Mouse (Mus musculus): ENCODE measurements around the gene Xxylt1. TPM values are rescaled to one million over a fixed set of nuclear protein-coding genes. Genes with fewer than 3 reads are reported as not detected.

Gene Xxylt1
- polyA plus RNA-seq (2015; fragmentation: Nextera tagmentation; extraction: Ambion mirVana): 1.6 TPM in 2 replicates

DNA sequence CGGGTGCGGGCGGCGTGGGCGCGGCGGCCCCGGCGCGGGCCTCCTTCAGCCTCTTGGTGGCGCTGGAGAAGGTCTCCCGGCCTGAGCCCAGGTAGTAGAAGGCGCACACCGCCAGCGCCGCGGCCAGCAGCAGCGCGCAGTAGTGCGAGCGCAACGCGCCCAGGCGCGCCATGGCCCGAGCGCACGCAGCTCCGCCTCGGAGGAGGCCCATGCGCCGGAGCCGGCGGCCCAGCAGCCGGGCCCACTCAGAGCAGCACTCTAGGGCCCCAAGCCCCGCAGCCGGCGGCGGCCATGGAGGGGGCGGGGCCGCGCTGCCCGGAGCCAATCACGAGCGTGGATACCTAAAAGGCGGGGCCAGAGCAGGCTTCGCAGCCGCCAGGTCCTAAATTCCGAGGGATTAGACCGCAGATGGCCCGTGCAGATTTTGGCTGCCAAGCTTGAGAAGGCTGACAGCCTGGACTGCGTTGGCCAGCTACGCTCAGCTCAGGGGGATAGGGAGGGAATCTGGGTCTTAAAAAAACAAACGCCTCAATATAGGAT, at the start of gene Xxylt1:
Xxylt1 (minus strand) TSS at position 308 of the 540 bp plus-strand sequence.
- TF ChIP-seq CTCF (IDR thresholded peaks at IDR 0.05; ENCODE audit: low read depth): peak; percentile 34
- TF ChIP-seq EP300 (IDR thresholded peaks at IDR 0.05; ENCODE audit: low read depth): no peak
- H3K4me1 ChIP-seq (ENCODE audit: insufficient read depth): peaks cover 12% of the 10 kb centered on the region
- H3K4me3 ChIP-seq (ENCODE audit: low read depth, low read length): peak within 1 kb of the TSS; percentile 76
- 0% methylated on average over 47 of the region's 54 CpGs for WGBS (ENCODE audit: insufficient replicate concordance)
- H3K9ac ChIP-seq (replicated peaks): peak within 1 kb of the TSS; percentile 75
- H3K27me3 ChIP-seq (ENCODE audit: insufficient read depth, low read length): no peaks in the 10 kb centered on the region
- peak; percentile 98 for ATAC-seq
- H3K27ac ChIP-seq (ENCODE audit: low read depth): peak within 1 kb of the TSS; percentile 85
- peak within 1 kb of the TSS; percentile 99 for H3K4me2 ChIP-seq (ENCODE audit: low read depth, low read length)
- H3K36me3 ChIP-seq (replicated peaks; ENCODE audit: insufficient read depth, low read length): no peaks in the 10 kb centered on the region
- H3K9me3 ChIP-seq (ENCODE audit: low read length): no peaks in the 10 kb centered on the region
- peak; percentile 92 for DNase-seq

DNA sequence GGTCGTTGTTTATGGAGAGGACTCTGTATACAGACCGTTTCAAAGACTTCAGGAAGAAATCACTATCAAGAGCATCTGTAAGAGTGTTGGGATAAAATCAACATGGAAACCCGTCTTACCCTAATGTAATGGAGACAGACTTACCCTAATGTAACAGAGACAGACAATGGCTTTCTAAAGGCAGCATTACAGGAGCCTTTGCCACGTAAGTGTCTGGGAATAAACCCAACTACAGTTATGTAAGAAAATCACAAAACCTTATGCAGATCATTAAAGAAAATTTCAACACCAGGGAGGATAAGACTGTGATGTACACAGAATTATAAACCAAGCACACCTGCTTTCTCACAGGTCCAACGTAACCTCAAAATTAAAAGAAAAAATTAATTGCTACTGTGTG, 46.9 kb upstream of the Xxylt1 start:
- Histone ChIP-seq H3K4me3 (ENCODE audit: low read depth, low read length) (no peak overlapping the region), H3K9ac (replicated peaks) (no peak overlapping the region), H3K4me1 (ENCODE audit: insufficient read depth) (no peaks in the 10 kb centered on the region; the same call in 1 of the 2 replicates), H3K4me2 (ENCODE audit: low read depth, low read length) (no peak overlapping the region), H3K27ac (ENCODE audit: low read depth) (no peak overlapping the region), H3K36me3 (replicated peaks; ENCODE audit: insufficient read depth, low read length) (peaks cover 47% of the 10 kb centered on the region), H3K9me3 (ENCODE audit: low read length) (no peaks in the 10 kb centered on the region), H3K27me3 (ENCODE audit: insufficient read depth, low read length) (no peaks in the 10 kb centered on the region)
- no peak for ATAC-seq
- no peak for DNase-seq
- 82% methylated on average over 5 of the region's 5 CpGs for WGBS (ENCODE audit: insufficient replicate concordance)
- TF ChIP-seq CTCF (IDR thresholded peaks at IDR 0.05; ENCODE audit: low read depth): no peak
- TF ChIP-seq EP300 (IDR thresholded peaks at IDR 0.05; ENCODE audit: low read depth): no peak

DNA sequence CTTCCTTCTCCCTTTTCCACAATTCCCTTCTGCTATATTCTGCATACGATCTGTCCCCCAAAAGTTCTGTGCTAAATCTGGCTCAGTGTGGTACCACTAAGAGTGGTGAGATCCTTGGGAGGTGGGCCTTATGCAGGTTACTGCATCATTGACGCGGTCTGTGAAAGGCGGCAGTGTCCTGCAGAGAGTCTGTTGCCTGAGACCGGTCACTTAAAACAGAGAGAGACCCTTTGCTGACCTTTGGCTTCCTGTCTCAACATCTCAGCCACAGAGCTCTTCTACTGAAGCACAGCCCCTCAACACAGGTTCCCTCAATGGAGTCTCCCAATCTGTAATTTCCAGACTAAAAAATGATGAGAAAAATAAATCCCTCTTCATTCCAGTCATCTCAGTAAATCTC, 43.8 kb upstream of the Xxylt1 start:
- H3K4me3 ChIP-seq (ENCODE audit: low read depth, low read length): no peak overlapping the region
- peaks cover 49% of the 10 kb centered on the region for H3K36me3 ChIP-seq (replicated peaks; ENCODE audit: insufficient read depth, low read length)
- H3K9ac ChIP-seq (replicated peaks): no peak overlapping the region
- DNase-seq: no peak
- H3K4me1 ChIP-seq (ENCODE audit: insufficient read depth): no peaks in the 10 kb centered on the region
- no peak for ATAC-seq
- no peaks in the 10 kb centered on the region for H3K9me3 ChIP-seq (ENCODE audit: low read length)
- no peak overlapping the region for H3K27ac ChIP-seq (ENCODE audit: low read depth)
- 82% methylated on average over 5 of the region's 5 CpGs for WGBS (ENCODE audit: insufficient replicate concordance)
- no peaks in the 10 kb centered on the region for H3K27me3 ChIP-seq (ENCODE audit: insufficient read depth, low read length)
- no peak for TF ChIP-seq CTCF (IDR thresholded peaks at IDR 0.05; ENCODE audit: low read depth)
- TF ChIP-seq EP300 (IDR thresholded peaks at IDR 0.05; ENCODE audit: low read depth): no peak
- no peak overlapping the region for H3K4me2 ChIP-seq (ENCODE audit: low read depth, low read length)

DNA sequence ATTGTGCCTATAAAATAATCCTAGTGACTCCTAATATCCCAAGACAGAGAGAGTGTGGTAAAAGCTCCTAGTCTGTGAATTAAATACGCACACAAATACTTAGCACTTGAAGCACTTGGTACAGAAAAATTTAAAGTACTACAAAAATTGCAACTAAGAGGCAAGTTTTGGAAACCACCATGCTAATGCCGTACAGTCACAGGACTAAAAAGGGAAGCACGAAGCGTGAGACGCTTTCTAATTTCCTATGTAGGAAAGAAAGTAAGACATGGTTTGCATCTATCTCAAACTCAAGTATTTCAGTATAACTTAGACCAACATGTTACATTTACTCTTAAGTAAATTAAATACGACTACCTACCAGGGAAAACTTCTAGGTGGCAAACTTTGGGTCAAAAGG, 40.4 kb upstream of the Xxylt1 start:
- no peaks in the 10 kb centered on the region for H3K27me3 ChIP-seq (ENCODE audit: insufficient read depth, low read length)
- H3K27ac ChIP-seq (ENCODE audit: low read depth): no peak overlapping the region
- ATAC-seq: no peak
- no peak for DNase-seq
- no peak overlapping the region for H3K9ac ChIP-seq (replicated peaks)
- H3K4me2 ChIP-seq (ENCODE audit: low read depth, low read length): no peak overlapping the region
- peaks cover 51% of the 10 kb centered on the region for H3K36me3 ChIP-seq (replicated peaks; ENCODE audit: insufficient read depth, low read length)
- TF ChIP-seq CTCF (IDR thresholded peaks at IDR 0.05; ENCODE audit: low read depth) (no peak), EP300 (IDR thresholded peaks at IDR 0.05; ENCODE audit: low read depth) (no peak)
- H3K9me3 ChIP-seq (ENCODE audit: low read length): no peaks in the 10 kb centered on the region
- no peak overlapping the region for H3K4me3 ChIP-seq (ENCODE audit: low read depth, low read length)
- H3K4me1 ChIP-seq (ENCODE audit: insufficient read depth): no peaks in the 10 kb centered on the region
- 85% methylated on average over 6 of the region's 6 CpGs for WGBS (ENCODE audit: insufficient replicate concordance)

DNA sequence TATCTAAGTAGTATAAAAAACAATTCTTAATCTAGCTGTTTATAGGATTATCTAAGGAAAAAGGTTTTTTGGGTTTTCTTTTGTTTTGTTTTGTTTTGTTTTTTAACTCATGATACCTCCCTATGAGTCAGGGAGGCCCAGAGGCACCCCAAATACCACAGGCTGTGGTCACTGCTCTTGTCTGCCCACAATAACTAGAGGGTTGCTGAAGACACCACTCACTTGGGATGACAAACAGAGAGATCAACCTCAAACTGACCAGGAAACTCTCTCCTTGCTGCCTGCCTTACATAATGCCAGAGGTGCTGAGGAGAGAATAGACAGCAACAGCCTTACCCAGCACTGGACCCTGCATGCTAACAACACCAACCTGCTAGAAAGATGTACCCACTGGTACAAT, 32.4 kb upstream of the Xxylt1 start:
- H3K27ac ChIP-seq (ENCODE audit: low read depth): no peak overlapping the region
- ATAC-seq (no peak), DNase-seq (no peak)
- TF ChIP-seq CTCF (IDR thresholded peaks at IDR 0.05; ENCODE audit: low read depth): no peak
- no peak for TF ChIP-seq EP300 (IDR thresholded peaks at IDR 0.05; ENCODE audit: low read depth)
- H3K4me1 ChIP-seq (ENCODE audit: insufficient read depth): no peaks in the 10 kb centered on the region
- no peak overlapping the region for H3K4me3 ChIP-seq (ENCODE audit: low read depth, low read length)
- H3K27me3 ChIP-seq (ENCODE audit: insufficient read depth, low read length): no peaks in the 10 kb centered on the region
- peaks cover 67% of the 10 kb centered on the region for H3K36me3 ChIP-seq (replicated peaks; ENCODE audit: insufficient read depth, low read length)
- no peaks in the 10 kb centered on the region for H3K9me3 ChIP-seq (ENCODE audit: low read length)
- H3K4me2 ChIP-seq (ENCODE audit: low read depth, low read length): no peak overlapping the region
- no peak overlapping the region for H3K9ac ChIP-seq (replicated peaks)

DNA sequence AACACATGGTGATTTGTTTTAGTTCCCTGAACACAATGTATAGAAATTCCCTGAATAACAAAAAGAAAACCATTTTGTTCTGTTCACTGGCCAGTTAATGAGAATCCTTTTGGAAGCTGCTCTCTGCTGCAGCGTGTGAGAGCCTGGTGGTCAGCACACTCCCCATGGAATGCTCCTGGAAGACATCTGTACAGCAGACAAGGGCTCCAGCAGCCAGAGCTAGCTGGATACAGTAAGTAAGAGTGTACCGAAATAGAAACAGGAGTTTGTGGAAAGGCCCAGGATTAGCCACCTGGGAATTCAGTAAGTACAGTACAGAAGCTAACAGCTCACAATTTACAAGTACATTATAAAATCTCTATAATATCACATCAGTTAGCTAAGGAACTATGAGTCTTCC, 20.1 kb upstream of the Xxylt1 start:
- Histone ChIP-seq H3K9me3 (ENCODE audit: low read length) (no peaks in the 10 kb centered on the region), H3K27ac (ENCODE audit: low read depth) (no peak overlapping the region), H3K4me1 (ENCODE audit: insufficient read depth) (no peaks in the 10 kb centered on the region), H3K4me3 (ENCODE audit: low read depth, low read length) (no peak overlapping the region), H3K27me3 (ENCODE audit: insufficient read depth, low read length) (no peaks in the 10 kb centered on the region), H3K4me2 (ENCODE audit: low read depth, low read length) (no peak overlapping the region), H3K36me3 (replicated peaks; ENCODE audit: insufficient read depth, low read length) (peaks cover 65% of the 10 kb centered on the region), H3K9ac (replicated peaks) (no peak overlapping the region)
- DNase-seq: no peak
- no peak for TF ChIP-seq EP300 (IDR thresholded peaks at IDR 0.05; ENCODE audit: low read depth)
- TF ChIP-seq CTCF (IDR thresholded peaks at IDR 0.05; ENCODE audit: low read depth): no peak
- 89% methylated on average over 2 of the region's 2 CpGs for WGBS (ENCODE audit: insufficient replicate concordance)
- ATAC-seq: no peak

DNA sequence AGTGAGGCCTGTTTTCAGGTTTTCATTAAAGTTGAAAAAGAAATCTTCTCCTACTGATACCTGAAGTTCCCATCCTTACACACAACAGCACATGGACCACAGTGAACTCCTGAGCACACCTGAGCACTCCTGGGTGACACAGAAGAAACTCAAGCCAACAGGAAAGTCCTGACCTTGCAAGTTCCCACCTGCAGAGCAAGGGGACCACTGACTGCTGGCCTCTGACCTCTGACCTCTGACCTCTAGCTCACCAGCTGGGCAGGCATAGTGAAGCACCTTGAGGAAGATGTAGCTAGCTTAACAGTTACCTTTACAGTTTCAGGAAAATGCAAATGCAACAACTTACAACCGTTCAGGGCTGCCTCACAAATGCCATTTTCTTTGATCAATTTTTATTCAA, 18.7 kb upstream of the Xxylt1 start:
- Histone ChIP-seq H3K27me3 (ENCODE audit: insufficient read depth, low read length) (no peaks in the 10 kb centered on the region), H3K4me2 (ENCODE audit: low read depth, low read length) (no peak overlapping the region), H3K27ac (ENCODE audit: low read depth) (no peak overlapping the region), H3K36me3 (replicated peaks; ENCODE audit: insufficient read depth, low read length) (peaks cover 62% of the 10 kb centered on the region), H3K4me3 (ENCODE audit: low read depth, low read length) (no peak overlapping the region), H3K4me1 (ENCODE audit: insufficient read depth) (no peaks in the 10 kb centered on the region), H3K9me3 (ENCODE audit: low read length) (no peaks in the 10 kb centered on the region), H3K9ac (replicated peaks) (no peak overlapping the region)
- ATAC-seq: no peak
- no peak for TF ChIP-seq CTCF (IDR thresholded peaks at IDR 0.05; ENCODE audit: low read depth)
- no peak for TF ChIP-seq EP300 (IDR thresholded peaks at IDR 0.05; ENCODE audit: low read depth)
- WGBS (ENCODE audit: insufficient replicate concordance): 87% methylated on average over 1 of the region's 1 CpGs
- no peak for DNase-seq

All from liver, postnatal 0 days (tissue).